Mouse (Mus musculus) heart, embryonic 15.5 days (tissue): Measurements from ENCODE around the gene Neurod4. TPM values are rescaled to one million over a fixed set of nuclear protein-coding genes. Genes with fewer than 3 reads are reported as not detected.
"Not testable (repeated sequence)": the region's sequence is repeated elsewhere in the genome, so short reads cannot be mapped to it uniquely, and the experiment has no call there.

ENCODE experiments used
- ATAC-seq: fragments of 200-750 bp; cut with Nextera tagmentation; replicated peaks from 2 replicates; pipeline ENCODE4 v1.8.0; 2017; ENCODE audit warnings: low read depth, moderate TSS enrichment; ENCODE audit not compliant: insufficient number of reproducible peaks, insufficient read depth, low FRiP score
- H3K27ac ChIP-seq: fragments of 300-500 bp; sonication (generic); 2 replicates; pipeline ENCODE4 v1.5.1; 2015; ENCODE audit warnings: mild to moderate bottlenecking, inconsistent platforms
- H3K27me3 ChIP-seq: fragments of 300-500 bp; sonication (generic); 2 replicates; pipeline ENCODE4 v1.6.1; 2015; ENCODE audit warnings: inconsistent platforms
- H3K36me3 ChIP-seq: fragments of 300-500 bp; sonication (generic); 2 replicates; pipeline ENCODE4 v1.6.1; 2015; ENCODE audit warnings: mild to moderate bottlenecking, inconsistent platforms
- H3K4me1 ChIP-seq: fragments of 300-500 bp; sonication (generic); replicated peaks from 2 replicates; pipeline ENCODE4 v1.6.1; 2015; ENCODE audit warnings: inconsistent platforms
- H3K4me2 ChIP-seq: fragments of 300-500 bp; sonication (generic); 2 replicates; pipeline ENCODE4 v1.6.1; 2015; ENCODE audit warnings: inconsistent platforms, mild to moderate bottlenecking, moderate library complexity
- H3K4me3 ChIP-seq: fragments of 300-500 bp; sonication (generic); 2 replicates; pipeline ENCODE4 v1.5.1; 2015; ENCODE audit warnings: mild to moderate bottlenecking, inconsistent platforms
- H3K9ac ChIP-seq: fragments of 300-500 bp; sonication (generic); 2 replicates; pipeline ENCODE4 v1.6.1; 2015; ENCODE audit warnings: mild to moderate bottlenecking, inconsistent platforms
- H3K9me3 ChIP-seq: fragments of 300-500 bp; sonication (generic); replicated peaks from 2 replicates; pipeline ENCODE4 v1.6.1; 2016; ENCODE audit warnings: inconsistent platforms
- WGBS: fragments of 180-500 bp; shearing (Covaris S2); methylation state at CpG from one replicate; pipeline ENCODE4 v1.1.7; 2015; ENCODE audit warnings: mixed read lengths; 5-methylcytosine and 5-hydroxymethylcytosine counted together
- polyA plus RNA-seq: library from polyadenylated mRNA; unstranded; fragments of >200 nt; fragmentation: Nextera tagmentation; extraction: Ambion mirVana; gene quantifications from 2 replicates; pipeline ENCODE4 v1.2.1, GENCODE M21; 2015

Neurod4 gene
- polyA plus RNA-seq, 1 experiment from 2014 or later, result not detected

DNA sequence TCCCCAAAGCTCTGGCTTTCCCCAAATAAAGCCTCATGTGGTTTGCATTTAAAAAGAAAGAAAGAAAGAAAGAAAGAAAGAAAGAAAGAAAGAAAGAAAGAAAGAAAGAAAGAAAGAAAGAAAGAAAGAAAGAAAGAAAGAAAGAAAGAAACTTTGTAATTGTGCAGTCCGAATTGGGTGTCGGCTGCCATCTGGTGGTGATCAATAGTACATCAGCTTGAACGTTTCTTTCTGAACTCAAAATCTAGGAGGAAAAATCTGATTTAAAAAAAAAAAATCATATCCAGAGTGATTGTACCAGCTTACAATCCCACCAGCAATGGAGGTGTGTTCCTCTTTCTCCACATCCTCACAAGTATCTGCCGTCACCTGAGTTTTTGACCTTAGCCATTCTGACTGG, 18.7 kb upstream of the Neurod4 start:
- H3K4me1 ChIP-seq, H3K9me3 ChIP-seq, H3K27me3 ChIP-seq, H3K9ac ChIP-seq, H3K4me3 ChIP-seq, H3K36me3 ChIP-seq, H3K27ac ChIP-seq, H3K4me2 ChIP-seq, ATAC-seq: not testable (repeated sequence)
- 15% methylated on average over 4 of the region's 4 CpGs for WGBS

DNA sequence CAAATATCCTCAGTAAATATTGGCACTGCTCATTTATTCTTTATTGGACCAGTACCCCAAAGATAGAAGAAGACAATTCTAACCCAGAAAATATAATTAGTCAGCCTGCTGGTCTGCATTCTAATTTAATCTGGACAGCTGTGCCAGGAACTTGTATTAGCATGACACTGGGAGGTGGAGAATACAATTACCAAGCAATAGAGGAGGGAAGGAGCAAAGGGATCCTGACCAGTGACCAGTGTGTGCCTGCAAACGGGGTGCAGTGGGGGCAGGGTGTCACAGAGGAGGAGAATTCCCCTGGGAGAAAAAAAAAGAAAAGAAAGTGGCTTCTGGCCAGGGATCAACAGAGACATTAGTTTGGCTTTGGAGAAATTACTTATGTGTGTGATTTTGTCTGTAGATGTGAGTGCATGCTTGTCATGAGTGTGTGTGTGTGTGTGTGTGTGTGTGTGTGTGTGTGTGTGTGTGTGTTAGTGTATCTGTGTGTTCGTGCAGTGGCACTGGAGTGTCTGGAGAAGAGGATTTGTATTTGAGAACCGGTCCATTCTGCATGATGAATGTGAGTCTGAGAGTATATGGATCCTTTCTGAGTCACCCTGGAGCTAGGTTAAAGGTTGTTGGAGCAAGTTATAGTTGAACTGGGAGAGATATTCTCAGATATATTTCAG, 13.8 kb upstream of the Neurod4 start:
- no peaks in the 10 kb centered on the region for H3K9me3 ChIP-seq
- WGBS, result 21% methylated on average over 3 of the region's 3 CpGs
- ATAC-seq, result no peak

DNA sequence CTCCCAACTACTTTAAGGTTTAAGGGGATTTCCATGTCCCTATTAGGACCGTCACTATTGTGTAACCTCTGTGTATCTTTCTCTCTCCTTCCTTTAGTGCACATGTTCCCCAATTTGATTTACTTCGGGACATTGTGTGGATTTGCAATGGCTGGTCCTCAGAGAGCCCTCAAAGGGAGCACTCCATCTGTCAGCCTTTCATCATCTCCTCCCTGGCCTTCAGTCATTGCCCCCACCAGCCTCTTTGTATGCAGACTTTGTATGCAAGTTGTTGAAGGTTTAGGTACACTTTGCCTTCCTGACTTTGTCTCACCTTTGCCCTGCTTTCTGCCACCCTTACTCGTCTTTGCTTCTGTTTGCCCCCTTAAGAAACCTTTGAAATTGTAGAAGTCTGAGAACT, 8.0 kb upstream of the Neurod4 start:
- no peaks in the 10 kb centered on the region for H3K4me1 ChIP-seq
- H3K4me2 ChIP-seq, result no peak overlapping the region
- no peak overlapping the region for H3K9ac ChIP-seq
- WGBS, result 47% methylated on average over 3 of the region's 3 CpGs
- ATAC-seq, result no peak
- no peak overlapping the region for H3K4me3 ChIP-seq
- no peaks in the 10 kb centered on the region for H3K9me3 ChIP-seq
- H3K27ac ChIP-seq, result no peak overlapping the region
- no peaks in the 10 kb centered on the region for H3K27me3 ChIP-seq
- H3K36me3 ChIP-seq, result no peaks in the 10 kb centered on the region

More for the DNA sequence above, 13.8 kb upstream of the Neurod4 start:
- H3K4me1 ChIP-seq, result no peaks in the 10 kb centered on the region
- H3K27ac ChIP-seq, result no peak overlapping the region
- no peaks in the 10 kb centered on the region for H3K27me3 ChIP-seq
- H3K4me3 ChIP-seq, result no peak overlapping the region
- H3K9ac ChIP-seq, result no peak overlapping the region
- H3K36me3 ChIP-seq, result no peaks in the 10 kb centered on the region
- no peak overlapping the region for H3K4me2 ChIP-seq

DNA sequence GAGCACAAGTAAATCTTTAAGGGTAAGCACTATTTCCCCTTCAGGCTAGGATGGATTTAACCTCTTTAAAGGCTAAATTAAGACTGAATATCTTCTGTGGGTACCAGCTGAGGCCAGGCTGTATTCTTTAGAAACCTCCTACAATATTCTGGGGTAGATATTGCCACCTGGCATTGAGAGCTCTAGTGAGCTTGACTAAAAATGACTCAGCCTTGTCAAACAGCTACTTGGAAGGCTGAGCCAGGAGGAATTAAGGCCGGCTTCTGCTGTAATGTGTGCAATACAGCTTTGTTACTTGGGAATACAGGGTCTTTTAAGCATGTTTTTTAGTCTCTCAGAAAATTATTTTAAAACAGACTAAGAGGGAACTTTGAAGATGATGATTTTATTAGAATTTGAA, 7.2 kb upstream of the Neurod4 start:
- ATAC-seq, result no peak
- Histone ChIP-seq H3K27me3 (no peaks in the 10 kb centered on the region), H3K4me2 (no peak overlapping the region), H3K9ac (no peak overlapping the region), H3K9me3 (no peaks in the 10 kb centered on the region), H3K4me1 (no peaks in the 10 kb centered on the region), H3K36me3 (no peaks in the 10 kb centered on the region), H3K4me3 (no peak overlapping the region), H3K27ac (no peak overlapping the region)
- 64% methylated on average over 1 of the region's 1 CpGs for WGBS

DNA sequence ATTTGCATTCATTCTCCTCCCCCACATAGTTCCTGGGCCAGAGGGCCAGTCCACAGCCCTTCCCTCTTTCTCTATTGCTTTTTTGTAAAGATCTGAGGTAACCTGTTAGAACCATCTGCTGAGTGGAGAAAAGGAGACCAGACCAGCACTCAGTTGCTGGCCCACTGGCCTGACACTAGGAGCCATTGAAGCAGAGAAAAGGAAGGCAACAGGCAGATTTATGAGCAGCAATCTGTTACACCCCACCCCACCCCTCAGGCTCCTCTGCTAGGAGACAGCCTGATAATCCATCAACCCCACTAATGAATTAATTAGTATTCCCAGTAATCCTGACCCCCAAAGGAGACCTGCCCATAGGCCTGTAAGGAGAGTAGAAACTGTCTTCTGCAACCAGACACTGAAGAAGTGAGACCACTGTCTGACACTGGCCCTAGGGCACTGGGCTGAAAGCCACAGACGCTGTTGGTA, 2.0 kb upstream of the Neurod4 start:
- Histone ChIP-seq H3K9me3 (no peaks in the 10 kb centered on the region), H3K4me1 (no peaks in the 10 kb centered on the region), H3K4me3 (no peak overlapping the region), H3K27ac (no peak overlapping the region), H3K36me3 (no peaks in the 10 kb centered on the region), H3K27me3 (no peaks in the 10 kb centered on the region), H3K9ac (no peak overlapping the region), H3K4me2 (no peak overlapping the region)
- 47% methylated on average over 1 of the region's 1 CpGs for WGBS
- no peak for ATAC-seq

DNA sequence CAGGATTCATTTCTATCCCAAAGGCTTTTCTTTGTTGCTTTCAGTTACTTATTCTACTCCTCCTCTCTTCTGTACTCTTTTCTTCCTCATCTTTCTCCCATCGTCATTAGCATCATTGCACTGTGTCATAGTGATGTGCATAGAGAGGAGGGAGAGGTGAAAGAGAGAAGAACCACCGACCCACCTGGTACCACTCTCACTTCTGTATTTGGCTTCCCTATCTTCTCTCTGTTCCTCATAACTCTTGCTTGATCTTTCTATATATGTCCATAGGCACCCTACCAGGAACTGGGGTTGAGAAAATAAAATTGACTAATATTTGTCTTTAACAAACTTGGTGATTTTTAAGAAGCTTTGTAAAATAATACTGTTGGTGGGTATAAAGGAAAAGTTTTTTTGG, 3.5 kb downstream of the Neurod4 start:
- H3K4me3 ChIP-seq, result no peak overlapping the region
- no peaks in the 10 kb centered on the region for H3K36me3 ChIP-seq
- 57% methylated on average over 2 of the region's 2 CpGs for WGBS
- no peaks in the 10 kb centered on the region for H3K27me3 ChIP-seq
- no peak for ATAC-seq
- H3K9ac ChIP-seq, result no peak overlapping the region
- H3K9me3 ChIP-seq, result no peaks in the 10 kb centered on the region
- no peak overlapping the region for H3K27ac ChIP-seq
- no peaks in the 10 kb centered on the region for H3K4me1 ChIP-seq
- no peak overlapping the region for H3K4me2 ChIP-seq

DNA sequence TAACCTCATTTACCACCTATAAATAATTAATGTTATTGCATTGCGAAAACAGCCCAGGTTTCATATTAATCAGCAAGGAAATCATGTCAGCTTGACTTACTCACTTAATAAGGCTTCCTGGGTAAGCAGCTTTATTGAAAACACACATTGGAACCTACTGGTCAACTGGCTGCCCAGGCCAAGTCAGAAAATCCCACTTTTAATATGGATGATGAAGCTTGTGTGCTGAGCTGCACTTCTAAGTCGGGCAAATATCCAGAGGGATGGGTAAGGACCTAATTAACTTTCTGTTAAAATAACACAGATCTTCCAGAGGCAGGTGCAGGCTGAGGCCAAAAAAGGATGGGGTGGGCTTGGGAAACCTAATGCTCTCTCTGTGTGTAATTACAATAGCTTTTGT, 4.3 kb downstream of the Neurod4 start:
- Histone ChIP-seq H3K4me3 (no peak overlapping the region), H3K36me3 (no peaks in the 10 kb centered on the region), H3K4me1 (no peaks in the 10 kb centered on the region), H3K27me3 (no peaks in the 10 kb centered on the region), H3K4me2 (no peak overlapping the region), H3K27ac (no peak overlapping the region), H3K9me3 (no peaks in the 10 kb centered on the region), H3K9ac (no peak overlapping the region)
- ATAC-seq, result no peak
- WGBS, result 60% methylated on average over 2 of the region's 2 CpGs

DNA sequence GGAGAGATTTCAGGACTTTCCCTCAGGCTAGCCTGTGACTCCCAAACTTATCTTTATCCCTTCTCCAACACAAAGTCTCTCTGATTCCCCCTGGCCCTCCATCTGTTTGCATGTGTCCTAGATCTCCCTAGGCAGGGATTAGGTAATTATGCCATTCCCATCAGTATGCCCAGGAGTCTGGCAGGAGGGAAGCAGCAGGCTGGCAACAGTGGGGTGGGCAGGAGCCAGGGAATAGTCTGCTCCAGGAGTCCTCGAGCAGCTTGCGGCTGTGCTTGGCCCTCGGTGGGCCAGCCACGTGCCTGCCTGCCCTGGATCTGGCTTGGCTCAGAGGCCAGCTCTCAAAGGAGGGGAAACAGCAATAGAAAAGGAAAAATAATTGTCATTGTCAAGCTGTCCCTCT, 16.8 kb downstream of the Neurod4 start:
- no peak overlapping the region for H3K27ac ChIP-seq
- no peak overlapping the region for H3K4me2 ChIP-seq
- H3K36me3 ChIP-seq, result no peaks in the 10 kb centered on the region
- WGBS, result 49% methylated on average over 4 of the region's 4 CpGs
- H3K9me3 ChIP-seq, result no peaks in the 10 kb centered on the region
- no peak overlapping the region for H3K4me3 ChIP-seq
- no peaks in the 10 kb centered on the region for H3K27me3 ChIP-seq
- no peaks in the 10 kb centered on the region for H3K4me1 ChIP-seq
- ATAC-seq, result no peak
- H3K9ac ChIP-seq, result no peak overlapping the region

DNA sequence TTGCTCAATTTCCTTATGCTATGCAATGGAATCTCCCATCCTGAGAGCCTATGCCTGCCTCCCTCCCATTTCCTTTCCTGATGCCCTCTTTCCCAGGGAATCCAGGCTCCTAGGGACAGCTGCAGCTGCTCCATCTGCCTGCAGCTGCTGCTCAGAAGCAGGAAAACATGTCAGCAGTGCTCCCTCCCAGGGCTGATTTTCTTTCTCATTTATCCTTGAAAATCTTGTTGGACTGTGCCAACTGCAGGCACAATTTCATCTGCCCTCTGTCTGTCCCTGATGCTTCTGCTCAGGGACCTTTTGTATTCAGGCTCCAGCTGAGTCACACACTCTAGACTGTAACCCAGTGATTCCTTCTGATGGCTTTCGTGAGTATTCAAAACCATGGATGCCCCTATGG, 20.6 kb downstream of the Neurod4 start:
- ATAC-seq, result no peak
- no peak overlapping the region for H3K4me3 ChIP-seq
- H3K4me1 ChIP-seq, result no peaks in the 10 kb centered on the region
- H3K4me2 ChIP-seq, result no peak overlapping the region
- no peaks in the 10 kb centered on the region for H3K36me3 ChIP-seq
- H3K9ac ChIP-seq, result no peak overlapping the region
- no peaks in the 10 kb centered on the region for H3K27me3 ChIP-seq
- no peaks in the 10 kb centered on the region for H3K9me3 ChIP-seq
- WGBS, result 65% methylated on average over 1 of the region's 1 CpGs
- no peak overlapping the region for H3K27ac ChIP-seq

DNA sequence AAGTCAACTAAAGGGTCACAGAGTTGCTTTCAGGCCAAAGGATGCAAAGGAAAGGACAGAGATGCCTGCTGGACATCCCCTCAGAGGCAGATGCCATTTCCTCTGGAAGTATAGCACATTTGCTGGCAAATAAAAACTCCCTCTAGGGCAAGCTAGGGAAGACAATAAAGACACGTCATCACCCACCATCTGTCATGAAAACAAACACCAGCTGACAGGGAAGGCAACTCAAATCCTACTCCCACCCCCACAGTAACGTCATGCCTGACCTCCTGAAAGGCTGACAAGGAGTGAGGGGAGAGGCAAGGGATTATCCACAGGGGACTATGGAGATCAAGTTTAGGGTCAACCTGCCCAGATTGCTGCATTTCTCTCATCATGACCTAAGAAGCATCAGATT, 35.8 kb downstream of the Neurod4 start:
- WGBS, result 3% methylated on average over 2 of the region's 2 CpGs
- ATAC-seq, result no peak
- no peak overlapping the region for H3K9ac ChIP-seq
- H3K4me2 ChIP-seq, result no peak overlapping the region
- no peaks in the 10 kb centered on the region for H3K4me1 ChIP-seq
- no peak overlapping the region for H3K27ac ChIP-seq
- H3K36me3 ChIP-seq, result no peaks in the 10 kb centered on the region
- H3K9me3 ChIP-seq, result no peaks in the 10 kb centered on the region
- no peaks in the 10 kb centered on the region for H3K27me3 ChIP-seq
- H3K4me3 ChIP-seq, result no peak overlapping the region

DNA sequence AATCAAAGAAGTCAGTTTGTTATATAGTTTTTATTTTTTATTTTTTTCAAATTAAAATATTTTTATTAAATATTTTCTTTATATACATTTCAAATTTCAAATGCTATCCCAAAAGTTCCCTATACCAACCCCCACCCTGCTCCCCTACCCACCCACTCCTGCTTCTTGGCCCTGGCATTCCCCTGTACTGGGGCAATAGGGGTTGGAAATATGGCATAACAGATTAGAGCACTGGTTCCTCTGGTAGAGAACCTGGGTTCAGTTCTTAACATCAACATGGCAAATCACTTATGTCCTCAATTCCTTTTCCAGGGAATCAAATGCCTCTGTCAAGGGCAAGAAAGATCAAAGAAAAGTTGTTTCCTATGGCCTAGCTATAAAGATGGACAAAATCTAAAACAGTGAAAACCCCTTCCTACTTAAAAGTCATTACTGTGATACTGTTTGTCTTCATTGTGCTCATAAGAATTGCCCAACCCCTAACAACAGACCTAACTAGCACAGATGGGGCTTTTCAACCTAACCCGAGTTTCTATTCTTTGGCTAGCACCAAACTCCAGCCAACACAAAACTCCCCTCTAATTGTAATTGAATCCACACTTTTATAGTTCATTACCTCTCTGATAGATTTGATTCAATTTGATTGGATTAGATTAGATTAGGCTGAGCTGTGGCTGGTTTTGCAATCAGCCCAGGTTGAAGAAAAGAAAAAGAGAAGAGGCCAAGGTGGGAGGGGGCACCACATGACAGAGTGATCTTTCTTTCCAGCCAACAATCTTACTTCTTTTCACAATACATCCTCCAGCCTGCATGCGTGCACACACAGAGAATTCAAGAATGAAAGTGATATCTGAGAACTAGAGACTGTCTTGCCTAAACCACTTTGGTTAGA, 41.5 kb downstream of the Neurod4 start:
- 63% methylated on average over 2 of the region's 2 CpGs for WGBS

DNA sequence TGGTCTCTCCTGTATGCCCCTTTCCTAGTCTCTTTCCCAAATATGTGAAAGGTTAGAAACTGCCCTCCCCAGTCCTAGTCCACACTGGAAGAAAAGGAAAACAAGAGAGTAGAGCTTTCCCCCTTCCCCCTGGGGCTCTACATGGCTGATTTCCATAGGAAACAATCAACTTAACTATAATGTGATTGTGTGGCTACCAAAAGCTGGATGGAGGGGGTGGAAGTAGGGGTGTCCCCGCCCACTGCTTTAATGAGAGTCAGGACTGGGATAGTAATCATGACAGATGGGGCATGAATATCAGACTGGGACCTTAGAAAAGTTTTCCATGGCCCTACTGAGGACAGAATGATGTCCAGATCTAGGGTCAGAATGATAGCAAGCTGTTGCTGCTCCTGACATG, 45.5 kb downstream of the Neurod4 start:
- 39% methylated on average over 1 of the region's 1 CpGs for WGBS
- no peaks in the 10 kb centered on the region for H3K27me3 ChIP-seq
- no peak for ATAC-seq

More for the DNA sequence above, 41.5 kb downstream of the Neurod4 start:
- no peak overlapping the region for H3K9ac ChIP-seq
- H3K4me2 ChIP-seq, result no peak overlapping the region
- no peaks in the 10 kb centered on the region for H3K4me1 ChIP-seq
- H3K4me3 ChIP-seq, result no peak overlapping the region
- no peak overlapping the region for H3K27ac ChIP-seq
- H3K9me3 ChIP-seq, result no peaks in the 10 kb centered on the region
- H3K27me3 ChIP-seq, result no peaks in the 10 kb centered on the region
- no peak for ATAC-seq
- H3K36me3 ChIP-seq, result no peaks in the 10 kb centered on the region

More for the DNA sequence above, 45.5 kb downstream of the Neurod4 start:
- no peaks in the 10 kb centered on the region for H3K36me3 ChIP-seq
- no peaks in the 10 kb centered on the region for H3K4me1 ChIP-seq
- H3K4me3 ChIP-seq, result no peak overlapping the region
- no peak overlapping the region for H3K27ac ChIP-seq
- H3K4me2 ChIP-seq, result no peak overlapping the region
- H3K9ac ChIP-seq, result no peak overlapping the region
- no peaks in the 10 kb centered on the region for H3K9me3 ChIP-seq
